ENCODE assay signal across 16 mouse cellular contexts in the genomic region with DNA sequence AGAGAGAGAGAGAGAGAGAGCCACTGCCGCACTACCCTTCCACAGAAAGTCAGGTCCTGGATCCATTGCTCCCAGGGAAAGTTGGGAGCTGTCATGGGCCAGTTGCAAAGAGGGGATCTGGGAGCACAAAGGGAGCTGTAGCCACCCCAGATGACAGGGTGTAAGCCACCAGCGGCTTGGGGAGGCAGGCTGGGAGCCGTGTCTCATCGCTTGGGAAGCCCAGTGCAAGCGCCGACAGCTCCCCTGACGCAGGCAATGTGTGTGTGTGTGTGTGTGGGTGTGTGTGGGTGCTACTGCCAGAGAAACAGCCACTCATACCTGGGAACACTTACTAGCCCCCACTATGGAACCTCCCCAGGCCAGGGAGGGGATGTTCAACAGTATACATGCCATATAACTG. TPM values are rescaled to one million over a fixed set of nuclear protein-coding genes. Genes with fewer than 3 reads are reported as not detected.
A peak's percentile ranks its signal among the peaks of the same experiment; 100 is the strongest.
DNase-seq lines count a peak whose midpoint lies in the region; ATAC-seq and TF ChIP-seq lines count a peak whose summit lies in the region.
"Had no signal": no experiment of that assay in that cellular context is flagged by ENCODE, and none has a peak within 500 bp of the region (broad histone marks: within the 10 kb centered on the region; RNA-seq: fewer than 3 reads in every experiment).

No protein-coding gene starts in this region.

- no peaks in the 10 kb centered on the region for H3K9me3 ChIP-seq in midbrain, embryonic 11.5 days (ENCODE audit: control insufficient read depth, low read length)
- H3K9me3 ChIP-seq in midbrain, embryonic 10.5 days (replicated peaks): no peaks in the 10 kb centered on the region
- H3K9me3 ChIP-seq in erythroblast, embryonic 14.5 days (ENCODE audit: control insufficient read depth, low read length): no peaks in the 10 kb centered on the region
- no peaks in the 10 kb centered on the region for H3K9me3 ChIP-seq in liver, embryonic 16.5 days (replicated peaks; ENCODE audit: control insufficient read depth, low read length)
- H3K9me3 ChIP-seq: embryonic facial prominence, embryonic 13.5 days; forebrain, embryonic 12.5 days; kidney, embryonic 15.5 days; neural tube, embryonic 12.5 days had no signal

- no peak overlapping the region for H3K9ac ChIP-seq in midbrain, embryonic 11.5 days (ENCODE audit: low read length)
- H3K9ac ChIP-seq in liver, embryonic 16.5 days (ENCODE audit: low read depth, low read length): peak overlapping the region; percentile 51
- H3K9ac ChIP-seq: embryonic facial prominence, embryonic 13.5 days; forebrain, embryonic 12.5 days; kidney, embryonic 15.5 days; neural tube, embryonic 12.5 days had no signal

- no peaks in the 10 kb centered on the region for H3K27me3 ChIP-seq in midbrain, embryonic 11.5 days (ENCODE audit: control insufficient read depth, insufficient read depth, low read length)
- H3K27me3 ChIP-seq in midbrain, embryonic 10.5 days (ENCODE audit: low read depth, poor library complexity, severe bottlenecking): peaks cover 19% of the 10 kb centered on the region; the same call in 1 of the 2 replicates
- H3K27me3 ChIP-seq in erythroblast, embryonic 14.5 days (ENCODE audit: control insufficient read depth): peaks cover 24% of the 10 kb centered on the region
- no peaks in the 10 kb centered on the region; the same call in 1 of the 2 replicates for H3K27me3 ChIP-seq in liver, embryonic 16.5 days (ENCODE audit: control insufficient read depth, insufficient read depth, low read depth, low read length)

- DNase-seq in midbrain, embryonic 11.5 days (ENCODE audit: low spot score, missing footprints): peak; percentile 83
- DNase-seq in midbrain, embryonic 10.5 days (ENCODE audit: low spot score): no peak
- no peak for DNase-seq in adrenal gland, adult (ENCODE audit: inconsistent age in 2 of 2, low spot score in 1 of 2)
- no peak for DNase-seq in cerebellum, postnatal 36 days
- DNase-seq: cerebellum, adult 18-20 months; gastrocnemius, postnatal 36 days; left cerebral cortex, postnatal 4 days; lung, adult 18-20 months; thymus, adult 18-20 months had no signal

- 38% methylated on average over 7 of the region's 7 CpGs for WGBS in midbrain, embryonic 11.5 days
- WGBS in midbrain, embryonic 10.5 days: 44% methylated on average over 7 of the region's 7 CpGs
- 42% methylated on average over 7 of the region's 7 CpGs for WGBS in bone marrow, adult 2 months
- WGBS in liver, embryonic 16.5 days (ENCODE audit: insufficient replicate concordance): 17% methylated on average over 7 of the region's 7 CpGs

- H3K27ac ChIP-seq in midbrain, embryonic 11.5 days (ENCODE audit: low read depth, low read length): no peak overlapping the region
- H3K27ac ChIP-seq in midbrain, embryonic 10.5 days (replicated peaks): no peak overlapping the region; the same call in 1 of the 2 replicates
- peak overlapping the region; percentile 57 for H3K27ac ChIP-seq in bone marrow, adult 2 months (ENCODE audit: control insufficient read depth, insufficient read depth, low read depth, low read length, poor library complexity)
- H3K27ac ChIP-seq in liver, embryonic 16.5 days (ENCODE audit: low read length): peak overlapping the region; percentile 98
- H3K27ac ChIP-seq: embryonic facial prominence, embryonic 13.5 days; forebrain, embryonic 12.5 days; kidney, embryonic 15.5 days; neural tube, embryonic 12.5 days had no signal

- TF ChIP-seq CTCF in bone marrow, adult 2 months (IDR thresholded peaks at IDR 0.05; ENCODE audit: control insufficient read depth, insufficient read depth, low read length): no peak

- no peaks in the 10 kb centered on the region for H3K4me1 ChIP-seq in midbrain, embryonic 11.5 days (ENCODE audit: control insufficient read depth, insufficient read depth, low read length)
- H3K4me1 ChIP-seq in midbrain, embryonic 10.5 days: peaks cover 9% of the 10 kb centered on the region
- H3K4me1 ChIP-seq in bone marrow, adult 2 months (ENCODE audit: control insufficient read depth, insufficient read depth, low read length): peaks cover 4% of the 10 kb centered on the region
- peaks cover 86% of the 10 kb centered on the region for H3K4me1 ChIP-seq in erythroblast, embryonic 14.5 days (ENCODE audit: control insufficient read depth)
- peaks cover 41% of the 10 kb centered on the region for H3K4me1 ChIP-seq in liver, embryonic 16.5 days (ENCODE audit: control insufficient read depth, low read depth, low read length)
- H3K4me1 ChIP-seq: embryonic facial prominence, embryonic 13.5 days; neural tube, embryonic 12.5 days had no signal

- H3K36me3 ChIP-seq in midbrain, embryonic 11.5 days (ENCODE audit: control insufficient read depth, insufficient read depth, low read length): no peaks in the 10 kb centered on the region
- no peaks in the 10 kb centered on the region for H3K36me3 ChIP-seq in midbrain, embryonic 10.5 days
- no peaks in the 10 kb centered on the region for H3K36me3 ChIP-seq in erythroblast, embryonic 14.5 days (ENCODE audit: control insufficient read depth)
- H3K36me3 ChIP-seq in liver, embryonic 16.5 days (ENCODE audit: control insufficient read depth, insufficient read depth): no peaks in the 10 kb centered on the region
- H3K36me3 ChIP-seq: embryonic facial prominence, embryonic 13.5 days; forebrain, embryonic 12.5 days; kidney, embryonic 15.5 days; neural tube, embryonic 12.5 days had no signal

- TF ChIP-seq POLR2A in bone marrow, adult 2 months (IDR thresholded peaks at IDR 0.05; ENCODE audit: borderline replicate concordance, control insufficient read depth, low read depth, low read length): no peak

- H3K4me3 ChIP-seq in midbrain, embryonic 11.5 days (ENCODE audit: low read depth, low read length): no peak overlapping the region
- H3K4me3 ChIP-seq in midbrain, embryonic 10.5 days: no peak overlapping the region
- H3K4me3 ChIP-seq in bone marrow, adult 2 months (replicated peaks; ENCODE audit: control insufficient read depth, low read depth, low read length): no peak overlapping the region
- H3K4me3 ChIP-seq in erythroblast, embryonic 14.5 days (replicated peaks): peak overlapping the region; percentile 58
- peak overlapping the region; percentile 34 for H3K4me3 ChIP-seq in liver, embryonic 16.5 days (ENCODE audit: low read depth, low read length)
- H3K4me3 ChIP-seq: embryonic facial prominence, embryonic 13.5 days; forebrain, embryonic 12.5 days; kidney, embryonic 15.5 days; neural tube, embryonic 12.5 days had no signal

- H3K4me2 ChIP-seq in midbrain, embryonic 11.5 days: no peak overlapping the region
- H3K4me2 ChIP-seq in liver, embryonic 16.5 days (ENCODE audit: low read depth, low read length): peak overlapping the region; percentile 77
- H3K4me2 ChIP-seq: embryonic facial prominence, embryonic 13.5 days; forebrain, embryonic 12.5 days; kidney, embryonic 15.5 days; neural tube, embryonic 12.5 days had no signal

- no peak for ATAC-seq in midbrain, embryonic 11.5 days (ENCODE audit: low FRiP score)
- ATAC-seq in liver, embryonic 16.5 days (ENCODE audit: low read depth): peak; percentile 42

RNA-seq across cellular contexts. Expression of gene Pkp1, which starts 23.1 kb away (rescaled TPM):
- 0.04 and 0.11 TPM in 2 replicates for polyA plus RNA-seq in midbrain, embryonic 11.5 days (2014; fragmentation: Nextera tagmentation; extraction: Ambion mirVana)
- not detected in 2 replicates for polyA plus RNA-seq in midbrain, embryonic 10.5 days (2016; fragmentation: Nextera tagmentation; extraction: Ambion mirVana)
- polyA plus RNA-seq in bone marrow, adult 2 months (2011; ENCODE audit: insufficient read depth, insufficient read length, low replicate concordance, missing spikeins): 0.32 TPM in 1 of 2 replicates, not detected in the other
- not detected in 2 replicates for polyA plus RNA-seq in erythroblast, embryonic 14.5 days (2012)
- polyA plus RNA-seq in liver, embryonic 16.5 days (2015; fragmentation: Nextera tagmentation; extraction: Ambion mirVana): not detected in 2 replicates

Comparison
In these comparisons a context has a peak if more than half of its experiments do, and no peak if none do; other contexts are left out.
1. H3K27ac ChIP-seq: peak in bone marrow, adult 2 months (single experiment) and liver, embryonic 16.5 days (single experiment); none in midbrain, embryonic 11.5 days (single experiment) and midbrain, embryonic 10.5 days (single experiment).
2. H3K4me3 ChIP-seq: peak in erythroblast, embryonic 14.5 days (single experiment) and liver, embryonic 16.5 days (single experiment); none in midbrain, embryonic 11.5 days (single experiment), midbrain, embryonic 10.5 days (single experiment) and bone marrow, adult 2 months (single experiment).